Mouse (Mus musculus): ENCODE measurements around the gene Slc39a5.
A peak's percentile ranks its signal among the peaks of the same experiment; 100 is the strongest.

Slc39a5 gene

GRCm38 (mm10) chr10:128401056-128401455, at the start of gene Slc39a5:
TSS of gene Slc39a5 (minus strand) at chr10:128401229.
- no peak for DNase-seq

GRCm38 (mm10) chr10:128445407-128445806, 44.4 kb upstream of the Slc39a5 start:
- no peak for DNase-seq

- no peak for DNase-seq
These were observed 43.3 kb upstream of the Slc39a5 start for GRCm38 (mm10) chr10:128444354-128444753.

GRCm38 (mm10) chr10:128442718-128443117, 41.7 kb upstream of the Slc39a5 start:
- DNase-seq = no peak

- DNase-seq = peak; percentile 40 to 66
These were observed 40.5 kb upstream of the Slc39a5 start for GRCm38 (mm10) chr10:128441324-128442119.

GRCm38 (mm10) chr10:128440407-128440806, 39.4 kb upstream of the Slc39a5 start:
- peak; percentile 44 to 61 for DNase-seq

- peak; percentile 48 to 54 for DNase-seq
These were observed 37.7 kb upstream of the Slc39a5 start for GRCm38 (mm10) chr10:128438675-128439279.

GRCm38 (mm10) chr10:128436376-128436775, 35.3 kb upstream of the Slc39a5 start:
- DNase-seq = peak; percentile 63 to 69

- peak; percentile 65 to 67 for DNase-seq
These were observed 34.8 kb upstream of the Slc39a5 start for GRCm38 (mm10) chr10:128435873-128436272.

GRCm38 (mm10) chr10:128435186-128435823, 34.3 kb upstream of the Slc39a5 start:
- peak; percentile 70 to 80 for DNase-seq

GRCm38 (mm10) chr10:128434681-128435080, 33.7 kb upstream of the Slc39a5 start:
- DNase-seq = peak in 1 of 2 experiments; percentile 41

GRCm38 (mm10) chr10:128433417-128433816, 32.4 kb upstream of the Slc39a5 start:
- DNase-seq = no peak

GRCm38 (mm10) chr10:128429454-128429853, 28.4 kb upstream of the Slc39a5 start:
- no peak for DNase-seq

- no peak for DNase-seq
These were observed 28.0 kb upstream of the Slc39a5 start for GRCm38 (mm10) chr10:128429052-128429451.

GRCm38 (mm10) chr10:128425260-128425659, 24.2 kb upstream of the Slc39a5 start:
- no peak for DNase-seq

- no peak for DNase-seq
These were observed 23.6 kb upstream of the Slc39a5 start for GRCm38 (mm10) chr10:128424604-128425003.

- DNase-seq = peak in 1 of 2 experiments; percentile 54
These were observed 21.4 kb upstream of the Slc39a5 start for GRCm38 (mm10) chr10:128422426-128422825.

GRCm38 (mm10) chr10:128414848-128415247, 13.8 kb upstream of the Slc39a5 start:
- DNase-seq = no peak

- DNase-seq = no peak
These were observed 12.0 kb upstream of the Slc39a5 start for GRCm38 (mm10) chr10:128413076-128413475.

- DNase-seq = no peak
These were observed 11.5 kb upstream of the Slc39a5 start for GRCm38 (mm10) chr10:128412558-128412957.

GRCm38 (mm10) chr10:128412055-128412381, 11.0 kb upstream of the Slc39a5 start:
- DNase-seq = peak in 1 of 2 experiments; percentile 53

GRCm38 (mm10) chr10:128411211-128412054, 10.4 kb upstream of the Slc39a5 start, which contains the start of the genes Nabp2 and Rnf41:
TSS of gene Nabp2 (minus strand) at chr10:128411492.
TSS of gene Rnf41 (plus strand) at chr10:128411657.
- peak; percentile 95 to 96 for DNase-seq

- no peak for DNase-seq
These were observed 9.5 kb upstream of the Slc39a5 start for GRCm38 (mm10) chr10:128410560-128410845.
